Mouse (Mus musculus) lung, adult 2 months (tissue): ENCODE data around the gene Cep131. TPM values are rescaled to one million over a fixed set of nuclear protein-coding genes. Genes with fewer than 3 reads are reported as not detected.
A peak's percentile ranks its signal among the peaks of the same experiment; 100 is the strongest.

Experiments used
- DNase-seq: peaks from one replicate; pipeline ENCODE4 v3.0.0; 2022
- H3K4me1 ChIP-seq: fragments of 200-500 bp; 2 replicates; pipeline ENCODE4 v1.6.1; 2011; ENCODE audit warnings: low read length; ENCODE audit not compliant: control insufficient read depth, insufficient read depth
- H3K4me3 ChIP-seq: fragments of 200-500 bp; replicated peaks from 2 replicates; pipeline ENCODE3; 2011; ENCODE audit warnings: low read depth, mild to moderate bottlenecking, control low read depth, low read length; ENCODE audit errors: extremely low read depth
- CTCF ChIP-seq: fragments of 200-500 bp; IDR thresholded peaks from 2 replicates; pipeline ENCODE4 v1.5.1; 2011; ENCODE audit warnings: mild to moderate bottlenecking, low read length, control low read depth; ENCODE audit not compliant: insufficient read depth
- POLR2A ChIP-seq: fragments of 200-500 bp; IDR thresholded peaks from 2 replicates; pipeline ENCODE4 v1.6.1; 2011; ENCODE audit warnings: low read depth, mild to moderate bottlenecking, control low read depth, low read length, borderline replicate concordance; ENCODE audit errors: extremely low read depth
- WGBS: fragments of 180-500 bp; shearing (Covaris S2); methylation state at CpG from one replicate; pipeline ENCODE4 v1.1.7; 2018; 5-methylcytosine and 5-hydroxymethylcytosine counted together
- polyA plus RNA-seq: library from polyadenylated mRNA; depleted of rRNA; stranded (reverse); fragments of >200 nt; gene quantifications from 2 replicates; pipeline ENCODE4 v1.2.3, GENCODE M21; 2012

Cep131 gene
- polyA plus RNA-seq, 1 experiment: 9.2 TPM

DNA sequence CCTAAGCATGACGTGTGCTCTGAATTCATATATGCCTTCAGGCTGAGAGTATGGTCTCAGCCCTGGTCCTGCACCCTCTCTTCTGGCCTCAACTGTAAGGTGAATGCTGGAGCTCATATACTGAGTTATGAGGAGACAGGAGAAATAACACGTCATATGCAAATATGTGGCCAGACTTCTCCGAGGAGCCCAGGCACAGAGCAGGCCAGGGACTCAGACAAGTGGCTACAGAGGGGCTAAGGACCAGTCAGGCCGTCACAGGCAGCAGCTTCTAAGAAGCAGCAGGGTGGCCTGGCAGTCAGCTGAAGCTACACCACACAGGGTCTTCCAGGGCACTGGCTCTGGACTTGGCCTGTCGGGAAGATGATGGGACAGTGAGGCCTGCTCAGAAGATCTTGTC is 23.3 kb downstream of the Cep131 start:
- DNase-seq: no peak
- H3K4me1 ChIP-seq: no peaks in the 10 kb centered on the region
- WGBS: 78% methylated on average over 5 of the region's 5 CpGs
- no peak for TF ChIP-seq POLR2A
- TF ChIP-seq CTCF: no peak
- H3K4me3 ChIP-seq: no peak overlapping the region

DNA sequence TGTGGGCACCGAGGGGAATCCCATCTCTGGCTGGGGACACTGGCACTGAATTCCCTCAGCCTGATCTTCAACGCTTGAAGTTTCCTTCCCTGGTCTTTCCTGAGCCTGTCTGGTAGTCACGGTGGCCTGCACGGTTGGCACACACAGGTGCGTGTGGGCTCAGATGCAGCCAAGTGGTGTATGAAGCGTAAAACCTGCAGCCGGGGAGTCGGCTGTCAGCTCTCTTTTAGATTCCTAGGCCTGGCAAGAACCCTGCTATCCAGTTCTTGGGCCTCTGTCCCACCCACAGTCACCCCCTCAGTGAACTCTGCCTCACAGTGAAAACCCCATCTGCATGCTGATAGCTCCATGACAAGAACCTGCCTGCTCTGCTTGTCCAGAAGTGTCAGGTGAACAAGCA is 26.0 kb downstream of the Cep131 start:
- TF ChIP-seq POLR2A (no peak), CTCF (no peak)
- DNase-seq: no peak
- 64% methylated on average over 8 of the region's 8 CpGs for WGBS
- H3K4me3 ChIP-seq: no peak overlapping the region
- H3K4me1 ChIP-seq: no peaks in the 10 kb centered on the region

DNA sequence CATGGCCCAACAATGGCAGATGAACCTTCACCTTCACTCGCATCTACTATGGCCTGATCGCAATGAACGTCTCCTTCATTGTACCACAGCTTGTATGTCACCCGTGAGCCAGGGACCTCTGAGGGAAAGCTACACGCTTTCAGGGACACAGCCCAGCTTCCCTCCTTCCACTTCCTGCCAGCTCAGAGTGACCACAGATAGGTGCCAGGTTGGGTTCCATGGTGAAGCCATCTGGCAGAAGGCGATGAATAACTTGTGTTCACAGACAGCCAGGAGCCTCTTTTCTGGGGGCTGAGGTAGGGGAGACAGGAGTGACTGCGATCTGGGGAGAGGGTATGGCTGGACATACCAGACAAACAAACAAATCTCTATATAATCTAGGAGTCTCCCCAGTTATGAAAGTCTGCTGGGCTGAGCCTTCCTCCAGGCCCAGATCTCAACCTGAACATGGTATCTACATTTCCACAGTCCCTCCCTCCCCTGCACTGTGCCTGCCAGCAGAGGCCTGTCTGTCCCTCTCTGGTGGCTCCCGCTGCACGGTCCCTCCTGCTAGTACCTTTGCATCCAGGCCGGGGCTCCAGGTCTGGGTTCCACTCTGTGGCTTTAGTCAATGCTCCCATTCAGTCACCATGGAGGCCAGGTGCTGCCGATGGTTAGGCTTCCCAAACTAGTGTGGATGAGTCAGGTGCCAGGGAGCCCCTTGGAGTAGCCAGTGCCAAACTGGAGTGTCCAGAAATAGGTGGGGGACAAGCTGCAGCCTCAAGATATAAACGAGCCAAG is 30.5 kb downstream of the Cep131 start:
- no peak overlapping the region for H3K4me3 ChIP-seq
- no peak for DNase-seq
- no peak for TF ChIP-seq CTCF
- TF ChIP-seq POLR2A: no peak
- no peaks in the 10 kb centered on the region for H3K4me1 ChIP-seq
- 84% methylated on average over 12 of the region's 12 CpGs for WGBS

DNA sequence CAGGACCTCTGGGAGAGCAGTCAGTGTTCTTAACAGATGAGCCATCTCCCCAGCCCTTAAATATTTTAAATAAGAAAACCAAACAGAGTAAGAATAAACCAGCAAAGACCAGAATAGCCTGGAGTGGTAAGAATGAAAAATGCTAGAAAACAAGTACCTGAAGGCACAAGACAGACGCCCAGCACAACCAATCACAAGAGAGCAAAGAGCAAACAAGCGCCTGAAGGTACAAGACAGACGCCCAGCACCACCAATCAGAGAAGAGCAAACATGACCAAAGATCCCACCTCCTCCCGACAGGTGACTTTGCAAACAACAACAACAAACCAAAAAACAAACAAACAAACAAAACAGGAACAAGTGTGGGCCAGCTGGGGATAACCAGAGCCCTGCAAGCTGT is 32.8 kb downstream of the Cep131 start:
- DNase-seq: no peak
- Histone ChIP-seq H3K4me1 (no peaks in the 10 kb centered on the region), H3K4me3 (no peak overlapping the region)
- 87% methylated on average over 4 of the region's 4 CpGs for WGBS
- TF ChIP-seq CTCF (no peak), POLR2A (no peak)

DNA sequence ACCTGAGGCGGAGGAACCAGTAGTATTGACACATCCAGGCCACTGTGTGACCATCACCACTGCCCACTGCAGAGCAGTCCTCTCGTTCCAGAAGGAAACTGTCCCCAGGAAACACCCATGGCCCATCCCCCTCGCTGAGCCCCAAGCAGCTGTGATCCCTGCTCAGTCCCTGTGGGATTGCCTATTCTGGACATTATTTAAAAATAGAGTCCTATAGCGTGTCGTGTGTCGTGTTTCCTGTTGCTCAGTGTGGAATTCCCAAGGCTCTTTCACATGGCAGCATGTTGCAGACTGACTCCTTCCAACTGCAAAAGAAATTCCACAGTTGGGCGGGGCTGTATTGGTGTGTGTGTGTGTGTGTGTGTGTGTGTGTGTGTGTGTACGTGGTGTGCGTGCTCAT is 34.4 kb downstream of the Cep131 start:
- DNase-seq: no peak
- TF ChIP-seq CTCF: no peak
- TF ChIP-seq POLR2A: no peak
- Histone ChIP-seq H3K4me3 (no peak overlapping the region), H3K4me1 (peaks cover 3% of the 10 kb centered on the region; the same call in 1 of the 2 replicates)
- WGBS: 48% methylated on average over 9 of the region's 9 CpGs

DNA sequence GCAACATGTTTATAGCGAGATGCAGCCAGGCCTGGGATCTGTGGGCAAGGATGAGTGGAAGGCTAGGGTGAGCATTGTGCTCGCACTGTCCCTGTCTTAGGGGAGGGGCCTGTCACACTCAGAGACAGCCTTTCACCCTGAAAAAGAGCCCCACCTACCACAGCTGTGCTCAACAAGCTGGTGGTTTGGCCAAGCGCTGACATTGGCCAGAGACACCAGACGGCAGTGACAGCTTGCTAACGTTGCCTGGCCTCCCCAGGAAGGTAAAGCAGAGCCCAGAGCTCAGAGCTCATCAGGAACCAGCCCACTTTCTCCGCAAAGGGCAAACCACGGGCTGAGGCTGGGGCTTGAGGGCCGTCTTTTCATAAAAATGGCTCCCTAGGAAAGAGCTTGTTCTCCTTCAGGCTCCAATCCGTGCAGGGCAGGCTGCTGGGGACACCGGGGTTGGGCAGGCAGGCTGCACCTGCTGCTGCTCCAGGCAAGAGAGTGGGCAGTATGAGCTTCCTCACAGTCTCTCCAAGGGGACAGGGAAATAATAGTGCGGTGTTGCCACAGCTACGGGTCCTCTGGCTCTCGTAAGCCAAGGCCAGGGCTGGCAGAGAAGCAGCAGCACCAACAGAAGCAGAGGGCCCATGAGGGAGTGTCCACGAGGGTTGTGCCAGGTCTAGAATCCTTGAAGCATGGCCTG is 35.4 kb downstream of the Cep131 start:
- DNase-seq: no peak
- WGBS: 58% methylated on average over 14 of the region's 14 CpGs
- TF ChIP-seq CTCF (no peak), POLR2A (no peak)
- Histone ChIP-seq H3K4me1 (peaks cover 3% of the 10 kb centered on the region; the same call in 1 of the 2 replicates), H3K4me3 (no peak overlapping the region)

DNA sequence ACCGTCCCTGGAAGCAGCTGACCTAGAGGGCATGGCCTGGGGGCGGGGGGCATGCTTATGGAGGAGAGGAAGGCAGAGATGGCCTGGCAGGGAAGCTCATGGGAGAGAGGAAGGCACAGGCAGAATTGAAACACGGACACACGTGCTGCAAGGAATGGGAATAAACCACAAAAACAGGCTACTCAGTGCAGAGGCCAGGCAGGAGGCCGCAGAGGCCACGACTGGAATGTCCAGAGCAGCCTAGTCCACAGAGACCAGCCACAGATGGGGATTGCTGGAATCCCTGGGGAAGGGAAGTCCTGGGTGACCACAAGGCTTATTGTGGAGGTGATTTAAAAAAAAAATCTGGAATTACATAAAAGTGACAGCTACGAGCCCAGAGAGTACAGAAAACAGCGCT is 37.6 kb downstream of the Cep131 start:
- no peak overlapping the region for H3K4me3 ChIP-seq
- DNase-seq: no peak
- H3K4me1 ChIP-seq: peaks cover 3% of the 10 kb centered on the region; the same call in 1 of the 2 replicates
- TF ChIP-seq CTCF (no peak), POLR2A (no peak)
- WGBS: 82% methylated on average over 8 of the region's 8 CpGs

DNA sequence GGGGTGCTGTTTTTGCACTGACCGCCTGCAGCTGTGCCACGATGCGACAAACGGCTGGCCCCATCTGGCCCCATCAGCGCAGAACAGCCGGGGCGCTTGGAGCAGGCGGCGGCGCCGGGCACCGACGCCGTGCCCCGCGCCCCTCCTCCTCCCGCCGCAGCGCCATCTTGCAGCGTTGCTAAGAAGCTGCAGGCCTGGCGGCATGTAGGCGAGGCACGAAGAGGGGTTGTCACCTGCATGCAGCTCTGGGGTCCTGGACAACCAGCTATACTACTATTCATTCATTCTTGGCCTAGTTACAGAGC is 38.4 kb downstream of the Cep131 start:
- Histone ChIP-seq H3K4me3 (no peak overlapping the region), H3K4me1 (peaks cover 3% of the 10 kb centered on the region; the same call in 1 of the 2 replicates)
- no peak for TF ChIP-seq POLR2A
- TF ChIP-seq CTCF: no peak
- DNase-seq: no peak
- 26% methylated on average over 23 of the region's 23 CpGs for WGBS

DNA sequence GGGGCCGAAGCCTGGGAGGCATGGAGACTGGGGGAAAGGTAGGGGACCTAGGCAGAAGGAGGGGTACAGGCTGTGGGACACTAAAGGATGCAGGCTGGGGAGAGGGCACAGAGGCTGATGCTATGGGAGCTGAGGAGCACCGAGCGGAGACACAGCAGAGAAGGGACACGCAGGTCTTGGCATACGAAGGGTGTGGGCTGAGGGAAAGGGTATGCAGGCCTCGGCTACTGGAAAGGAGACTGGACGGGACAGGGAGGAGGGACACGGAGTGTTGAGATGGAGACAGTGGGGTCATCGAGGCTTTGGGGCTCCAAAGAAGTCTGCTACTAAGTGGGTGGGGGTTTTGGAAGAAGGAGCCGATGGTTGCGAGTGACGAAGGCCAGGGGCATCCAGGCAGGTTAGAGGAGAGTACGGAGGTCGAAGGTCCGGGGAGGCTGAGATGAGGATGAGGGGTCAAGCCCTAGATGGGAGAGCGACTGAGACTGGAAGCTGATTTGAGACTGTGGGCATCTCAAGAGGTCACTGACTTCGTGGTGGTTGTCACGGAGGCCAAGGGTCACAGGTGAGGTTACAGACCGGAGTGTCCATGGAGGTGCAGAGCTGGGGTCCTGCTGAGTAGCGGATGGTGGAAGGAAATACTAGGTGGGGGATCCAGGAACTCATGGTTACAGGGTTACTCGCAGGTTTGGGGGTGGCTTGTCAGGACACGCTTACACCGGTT is 38.9 kb downstream of the Cep131 start:
- Histone ChIP-seq H3K4me1 (peaks cover 3% of the 10 kb centered on the region; the same call in 1 of the 2 replicates), H3K4me3 (peak overlapping the region; percentile 4)
- TF ChIP-seq POLR2A (no peak), CTCF (no peak)
- no peak for DNase-seq
- WGBS: 31% methylated on average over 23 of the region's 23 CpGs

DNA sequence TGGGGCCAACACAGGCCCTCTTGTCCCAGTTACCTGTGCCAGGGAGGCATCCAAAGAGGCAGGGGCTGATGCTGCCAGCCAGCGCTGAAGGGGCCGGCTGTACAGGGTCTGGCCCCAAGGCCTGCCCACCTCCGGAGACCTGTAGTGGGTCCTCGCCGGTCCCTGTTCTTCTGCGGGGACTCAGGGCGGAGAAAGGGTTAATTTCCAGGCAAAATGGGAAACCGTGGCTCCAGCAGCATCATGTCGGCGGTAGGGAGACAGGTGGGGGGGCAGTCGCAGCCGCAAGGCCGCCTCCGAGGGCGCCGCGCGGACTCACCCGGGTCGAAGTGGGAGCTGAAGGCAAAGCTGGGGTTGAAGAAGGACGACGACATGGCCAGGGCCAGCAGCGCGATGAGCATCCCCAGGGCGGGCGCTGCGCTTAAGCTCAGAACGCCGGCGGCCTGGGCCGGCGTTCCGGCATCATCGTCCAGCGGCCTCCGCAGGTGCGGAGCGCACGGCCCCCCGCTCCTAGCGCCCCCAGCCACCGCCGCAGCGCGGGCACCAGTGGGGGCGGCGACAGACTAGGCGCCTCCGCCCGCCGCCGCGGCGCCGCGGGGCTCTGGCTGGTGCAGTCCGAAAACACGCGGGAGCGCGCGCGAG is 40.0 kb downstream of the Cep131 start, which contains the start of gene Aatk:
Gene Aatk, minus strand, starts transcription at position 615 of the 639 bp plus-strand sequence.
- Histone ChIP-seq H3K4me3 (peak within 1 kb of the TSS; percentile 63), H3K4me1 (peaks cover 10% of the 10 kb centered on the region)
- WGBS: 5% methylated on average over 63 of the region's 63 CpGs
- TF ChIP-seq CTCF: no peak
- TF ChIP-seq POLR2A: no peak
- DNase-seq: no peak
